Mouse (Mus musculus) heart, embryonic 10.5 days (tissue): ENCODE measurements around the gene Tbl2. TPM values are rescaled to one million over a fixed set of nuclear protein-coding genes. Genes with fewer than 3 reads are reported as not detected.

Experiments used
- DNase-seq: peaks from one replicate; pipeline ENCODE4 v3.0.0-alpha.2; 2017; ENCODE audit warnings: low spot score
- H3K27ac ChIP-seq: fragments of 300-500 bp; sonication (generic); 2 replicates; pipeline ENCODE4 v1.5.1; 2016; ENCODE audit warnings: mild to moderate bottlenecking
- H3K27me3 ChIP-seq: fragments of 300-500 bp; sonication (generic); 2 replicates; pipeline ENCODE4 v1.6.1; 2016; ENCODE audit warnings: mild to moderate bottlenecking; ENCODE audit not compliant: poor library complexity, insufficient read depth, severe bottlenecking
- H3K36me3 ChIP-seq: fragments of 300-500 bp; sonication (generic); 2 replicates; pipeline ENCODE4 v1.6.1; 2016; ENCODE audit warnings: mild to moderate bottlenecking, moderate library complexity
- H3K4me1 ChIP-seq: fragments of 300-500 bp; sonication (generic); 2 replicates; pipeline ENCODE4 v1.6.1; 2016; ENCODE audit warnings: mild to moderate bottlenecking
- H3K4me3 ChIP-seq: fragments of 300-500 bp; sonication (generic); 2 replicates; pipeline ENCODE4 v1.5.1; 2016; ENCODE audit warnings: mild to moderate bottlenecking, moderate library complexity
- H3K9me3 ChIP-seq: fragments of 300-500 bp; sonication (generic); 2 replicates; pipeline ENCODE4 v1.6.1; 2016; ENCODE audit warnings: mild to moderate bottlenecking, moderate library complexity
- WGBS: fragments of 180-500 bp; shearing (Covaris S2); methylation state at CpG from one replicate; pipeline ENCODE4 v1.1.7; 2016; 5-methylcytosine and 5-hydroxymethylcytosine counted together
- polyA plus RNA-seq: library from polyadenylated mRNA; unstranded; fragments of >200 nt; fragmentation: Nextera tagmentation; extraction: Ambion mirVana; gene quantifications from 2 replicates; pipeline ENCODE4 v1.2.1, GENCODE M21; 2016

The Tbl2 gene
- polyA plus RNA-seq: 25.1 and 25.4 TPM in 2 replicates

DNA sequence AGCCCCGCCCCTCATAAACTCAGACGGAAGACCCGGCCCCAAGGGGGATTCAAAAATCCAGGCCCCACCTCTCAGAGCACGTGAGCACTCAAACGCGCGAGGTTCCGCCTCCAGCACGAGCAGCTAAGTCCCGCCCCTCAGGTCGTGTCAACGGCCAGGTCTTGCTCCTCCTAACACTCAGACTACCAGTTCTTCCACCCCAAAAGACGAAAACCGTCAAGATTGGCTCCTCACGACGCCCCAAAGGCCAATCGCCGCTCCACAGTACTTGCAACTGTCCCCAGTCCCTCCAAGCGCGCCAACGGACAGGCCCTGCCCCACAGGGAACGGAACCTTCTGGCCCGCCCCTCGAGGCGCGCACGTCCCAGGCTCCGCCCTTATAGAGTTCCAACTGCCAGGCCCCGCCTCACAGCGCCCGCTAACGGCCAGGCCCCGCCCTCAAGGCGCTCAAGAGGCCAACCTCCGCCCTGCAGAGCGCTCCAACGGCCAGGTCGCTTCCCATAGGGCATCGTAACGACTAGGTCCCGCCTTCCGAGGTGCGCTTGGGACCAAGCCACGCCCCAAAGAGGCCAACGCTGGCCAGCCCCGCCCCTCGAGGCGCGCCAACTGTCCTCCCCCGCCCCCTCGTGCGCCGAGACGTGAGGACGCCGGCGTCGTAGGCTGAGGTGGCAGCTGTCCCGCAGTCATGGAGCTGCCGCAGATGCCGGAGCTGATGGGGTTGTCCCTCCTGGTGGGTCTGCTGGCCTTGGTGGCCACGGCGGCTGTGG lies at the start of gene Tbl2:
TSS of gene Tbl2 (plus strand) at position 605 of the 767 bp plus-strand sequence.
- H3K36me3 ChIP-seq: peaks cover 19% of the 10 kb centered on the region
- H3K27ac ChIP-seq: peak within 1 kb of the TSS; percentile 94
- no peaks in the 10 kb centered on the region for H3K9me3 ChIP-seq
- peak within 1 kb of the TSS; percentile 92 for H3K4me3 ChIP-seq
- WGBS: under 1% methylated on average over 63 of the region's 63 CpGs
- peaks cover 15% of the 10 kb centered on the region for H3K4me1 ChIP-seq
- H3K27me3 ChIP-seq: no peaks in the 10 kb centered on the region
- peak; percentile 100 for DNase-seq

DNA sequence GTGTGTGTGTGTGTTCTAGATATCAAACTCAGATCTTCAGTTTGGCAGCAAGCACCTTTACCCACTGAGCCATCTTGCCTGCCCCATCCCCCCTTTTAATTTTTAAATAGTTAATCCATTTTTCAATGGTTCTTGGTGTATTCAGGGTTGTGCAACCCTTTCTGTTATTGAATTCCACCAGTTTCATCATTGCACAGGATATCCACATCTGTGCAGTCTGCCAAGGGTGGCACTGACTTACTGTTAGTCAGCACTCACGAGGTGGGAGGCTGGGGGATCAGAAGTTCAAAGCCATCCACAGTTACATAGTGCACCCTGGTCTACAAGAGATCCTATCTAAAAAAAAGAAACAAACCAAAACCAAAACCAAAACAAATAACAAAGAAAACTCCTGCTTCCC lies 48.5 kb upstream of the Tbl2 start:
- DNase-seq: no peak
- Histone ChIP-seq H3K27ac (no peak overlapping the region), H3K9me3 (no peaks in the 10 kb centered on the region), H3K36me3 (no peaks in the 10 kb centered on the region), H3K4me1 (no peaks in the 10 kb centered on the region), H3K27me3 (peaks cover 16% of the 10 kb centered on the region), H3K4me3 (no peak overlapping the region)
- WGBS: 50% methylated on average over 1 of the region's 1 CpGs

DNA sequence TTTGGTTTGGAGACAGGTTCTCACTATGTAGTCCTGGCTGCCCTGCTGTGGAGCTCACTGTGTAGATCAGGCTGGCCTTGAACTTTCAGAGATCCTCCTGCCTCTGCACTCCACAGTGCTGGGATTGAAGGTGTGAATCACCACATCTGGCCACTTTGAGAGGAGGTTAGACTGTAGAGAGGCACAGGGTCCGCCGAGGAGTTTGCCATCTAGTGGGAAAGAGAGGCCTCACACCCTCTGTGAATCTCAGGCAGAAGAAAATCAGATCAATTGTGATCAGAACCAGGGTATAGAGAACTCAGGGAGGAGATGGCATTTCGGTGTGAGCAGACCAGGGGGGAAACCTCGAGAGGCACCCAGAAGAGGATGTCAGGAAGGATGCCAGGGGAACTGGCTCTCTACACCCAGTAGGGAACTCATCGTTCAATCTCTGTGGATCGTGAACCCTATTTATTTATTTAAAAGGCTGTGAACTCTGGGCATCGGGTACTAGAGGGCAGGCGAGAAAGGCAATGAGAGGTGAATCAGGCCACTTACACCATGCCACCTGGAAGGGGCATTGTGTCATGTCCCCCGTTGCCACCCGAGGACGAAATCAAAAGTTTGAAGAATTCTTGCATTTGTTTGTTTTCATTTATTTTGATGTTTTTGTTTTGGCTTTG lies 45.3 kb upstream of the Tbl2 start:
- Histone ChIP-seq H3K27ac (no peak overlapping the region), H3K4me3 (no peak overlapping the region), H3K36me3 (no peaks in the 10 kb centered on the region), H3K9me3 (no peaks in the 10 kb centered on the region), H3K4me1 (peaks cover 18% of the 10 kb centered on the region), H3K27me3 (peaks cover 46% of the 10 kb centered on the region)
- DNase-seq: no peak
- WGBS: 57% methylated on average over 11 of the region's 11 CpGs

DNA sequence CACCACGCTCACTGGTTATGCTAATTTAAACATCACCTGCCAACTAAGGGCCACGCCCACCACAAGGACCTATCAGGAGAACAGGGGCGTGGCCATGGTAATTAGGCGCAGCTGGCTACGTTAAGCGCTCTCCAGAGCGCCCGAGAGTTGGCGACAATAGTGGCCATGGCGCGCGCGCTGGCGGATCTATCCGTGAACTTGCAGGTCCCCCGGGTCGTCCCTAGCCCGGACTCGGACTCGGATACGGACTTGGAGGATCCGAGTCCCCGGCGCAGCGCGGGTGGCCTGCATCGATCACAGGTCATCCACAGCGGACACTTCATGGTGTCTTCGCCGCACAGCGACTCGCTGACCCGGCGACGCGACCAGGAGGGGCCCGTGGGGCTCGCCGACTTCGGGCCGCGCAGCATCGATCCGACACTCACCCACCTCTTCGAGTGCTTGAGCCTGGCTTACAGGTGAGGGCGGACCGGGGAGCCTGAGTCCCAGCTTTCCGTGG lies 42.6 kb upstream of the Tbl2 start:
- peak overlapping the region; percentile 68 for H3K4me3 ChIP-seq
- peaks cover 62% of the 10 kb centered on the region for H3K27me3 ChIP-seq
- peak; percentile 92 for DNase-seq
- no peaks in the 10 kb centered on the region for H3K36me3 ChIP-seq
- no peaks in the 10 kb centered on the region for H3K9me3 ChIP-seq
- WGBS: 1% methylated on average over 48 of the region's 48 CpGs
- H3K4me1 ChIP-seq: peaks cover 18% of the 10 kb centered on the region
- H3K27ac ChIP-seq: peak overlapping the region; percentile 59

DNA sequence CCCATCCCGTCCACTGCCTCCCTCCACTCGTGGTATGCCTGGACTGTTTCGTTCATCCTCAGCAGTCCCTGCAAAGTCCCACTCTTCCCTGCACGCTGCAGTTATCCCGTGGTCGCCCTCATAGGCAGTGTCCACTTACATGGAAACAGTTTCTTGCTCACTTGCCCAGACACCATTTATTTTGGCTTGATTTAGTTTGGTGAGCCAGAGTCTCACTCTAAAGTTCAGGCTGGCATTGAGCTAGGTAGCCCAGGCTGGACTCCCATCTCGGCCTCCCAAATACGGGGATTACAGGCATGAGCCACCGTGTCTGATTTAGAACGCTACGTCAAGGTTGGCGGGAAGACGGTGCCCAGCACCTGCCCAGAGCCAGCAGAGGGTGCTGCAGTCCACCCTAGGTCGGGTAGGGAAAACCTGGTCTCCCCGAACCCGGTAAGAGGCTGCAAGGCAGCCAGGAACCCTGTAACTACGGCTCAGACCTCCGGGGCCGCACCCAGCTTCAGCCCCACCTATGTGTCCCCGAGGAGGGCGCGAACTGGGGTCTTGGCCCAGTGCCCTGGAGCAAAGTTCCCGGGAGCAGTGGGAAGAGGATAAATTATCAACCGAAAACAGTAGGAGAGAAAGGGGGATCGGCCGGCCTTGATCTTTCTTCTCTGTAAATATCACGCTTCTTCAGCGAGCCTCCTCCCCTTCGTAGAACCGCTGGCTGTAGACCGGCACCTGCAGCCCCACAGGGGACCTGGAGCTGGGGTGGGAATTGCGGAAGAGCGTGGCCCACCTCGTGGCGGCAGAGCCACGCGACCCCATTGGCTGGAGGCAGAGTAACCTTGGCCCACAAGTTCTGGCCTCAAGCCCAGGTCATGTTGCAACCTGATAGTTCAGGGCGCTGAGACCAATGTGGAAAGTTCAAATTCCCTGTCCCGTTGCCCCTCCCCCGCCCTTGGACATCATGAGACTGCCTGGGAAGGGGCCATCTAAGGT lies 41.6 kb upstream of the Tbl2 start:
- Histone ChIP-seq H3K27ac (no peak overlapping the region), H3K9me3 (no peaks in the 10 kb centered on the region), H3K36me3 (no peaks in the 10 kb centered on the region), H3K27me3 (peaks cover 61% of the 10 kb centered on the region), H3K4me3 (peak overlapping the region; percentile 68), H3K4me1 (peaks cover 18% of the 10 kb centered on the region)
- WGBS: 12% methylated on average over 40 of the region's 40 CpGs
- DNase-seq: peak; percentile 81

DNA sequence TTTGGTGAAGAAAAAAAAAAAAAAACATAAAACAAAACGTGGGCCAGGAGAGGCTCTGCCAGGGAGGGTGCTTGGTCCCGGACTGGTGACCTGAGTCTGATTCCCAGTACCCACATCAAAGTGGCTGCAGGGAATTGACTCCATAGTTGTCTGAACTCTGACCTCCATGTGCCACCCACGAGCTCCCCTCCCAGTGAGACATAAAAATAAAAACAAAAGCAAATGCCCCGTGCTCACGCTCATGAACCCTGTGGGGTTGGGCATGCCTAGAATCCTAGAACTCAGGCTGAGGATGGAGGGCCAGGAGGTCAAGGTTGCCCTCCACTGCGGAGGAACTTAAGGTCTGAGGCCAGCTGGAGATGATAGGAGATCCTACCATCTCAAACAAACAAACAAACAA lies 40.4 kb upstream of the Tbl2 start:
- no peak overlapping the region for H3K27ac ChIP-seq
- WGBS: 63% methylated on average over 6 of the region's 6 CpGs
- peaks cover 18% of the 10 kb centered on the region for H3K4me1 ChIP-seq
- H3K36me3 ChIP-seq: no peaks in the 10 kb centered on the region
- DNase-seq: no peak
- no peak overlapping the region for H3K4me3 ChIP-seq
- H3K27me3 ChIP-seq: peaks cover 67% of the 10 kb centered on the region
- no peaks in the 10 kb centered on the region for H3K9me3 ChIP-seq

DNA sequence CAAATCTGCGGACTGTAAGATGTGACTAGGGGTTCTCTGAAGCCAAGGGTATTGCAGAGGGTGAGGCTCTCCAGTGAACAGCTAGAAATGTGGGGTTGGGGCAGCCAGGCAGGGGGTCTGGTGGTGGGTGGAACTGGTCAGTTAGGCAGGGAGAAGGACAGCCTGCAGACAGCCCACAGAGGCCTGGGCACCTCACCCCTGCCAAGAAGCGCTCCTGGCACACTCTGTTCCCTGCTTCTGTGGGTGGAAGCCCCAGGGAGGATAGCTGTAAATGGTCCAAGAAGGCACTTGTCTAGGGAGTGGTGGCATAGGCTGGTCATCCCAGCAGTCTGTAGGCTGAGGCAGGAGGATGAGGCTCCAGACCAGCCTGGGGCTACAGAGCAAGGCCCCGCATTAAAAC lies 40.0 kb upstream of the Tbl2 start:
- Histone ChIP-seq H3K4me3 (no peak overlapping the region), H3K27me3 (peaks cover 68% of the 10 kb centered on the region), H3K9me3 (no peaks in the 10 kb centered on the region), H3K36me3 (no peaks in the 10 kb centered on the region), H3K27ac (no peak overlapping the region), H3K4me1 (peaks cover 18% of the 10 kb centered on the region)
- 85% methylated on average over 3 of the region's 3 CpGs for WGBS
- no peak for DNase-seq

DNA sequence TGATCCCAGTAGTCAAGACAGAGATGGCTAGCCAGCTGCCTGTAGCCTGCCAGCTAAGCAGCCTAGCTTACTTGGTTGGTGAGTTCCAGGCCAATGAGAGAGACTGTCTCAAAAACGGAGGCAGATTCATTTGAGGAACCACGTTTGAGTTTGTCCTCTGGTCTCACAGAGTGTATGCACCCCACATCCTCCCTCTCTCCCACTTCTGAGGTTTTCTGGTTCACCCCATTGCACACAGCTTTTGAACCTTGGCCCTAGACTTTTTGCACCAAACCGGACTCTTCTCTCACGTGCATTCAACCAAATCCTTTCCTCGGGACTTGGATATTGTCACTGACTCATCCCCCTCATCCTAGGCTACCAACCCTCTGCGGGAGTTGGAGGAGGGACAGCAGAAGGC lies 39.5 kb upstream of the Tbl2 start:
- Histone ChIP-seq H3K27ac (no peak overlapping the region), H3K9me3 (no peaks in the 10 kb centered on the region), H3K4me1 (peaks cover 18% of the 10 kb centered on the region), H3K36me3 (no peaks in the 10 kb centered on the region), H3K27me3 (peaks cover 64% of the 10 kb centered on the region), H3K4me3 (no peak overlapping the region)
- DNase-seq: no peak
- WGBS: 72% methylated on average over 6 of the region's 6 CpGs

DNA sequence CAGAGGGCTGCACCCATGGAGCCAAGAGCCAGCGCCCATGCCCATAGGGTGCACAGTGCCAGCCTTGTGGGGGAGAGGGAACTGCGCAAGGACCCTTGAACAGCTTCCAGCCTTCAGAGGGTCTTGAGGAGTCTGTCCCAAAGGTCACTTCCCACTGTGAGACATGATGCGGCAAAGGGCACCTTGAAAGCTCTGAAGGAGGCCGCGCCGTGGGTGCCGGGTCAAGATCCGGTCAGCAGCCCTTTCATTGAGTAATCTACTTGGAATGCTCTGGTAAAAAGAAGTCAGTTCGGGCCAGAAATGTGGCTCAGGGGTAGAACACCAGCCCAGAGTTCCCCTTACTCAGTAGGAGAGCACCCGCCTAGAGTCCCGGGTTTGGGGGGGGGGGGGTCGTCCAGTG lies 35.7 kb upstream of the Tbl2 start:
- no peaks in the 10 kb centered on the region for H3K9me3 ChIP-seq
- no peak overlapping the region for H3K27ac ChIP-seq
- H3K27me3 ChIP-seq: peaks cover 29% of the 10 kb centered on the region
- H3K4me3 ChIP-seq: no peak overlapping the region
- WGBS: 78% methylated on average over 12 of the region's 12 CpGs
- peaks cover 3% of the 10 kb centered on the region for H3K4me1 ChIP-seq
- H3K36me3 ChIP-seq: no peaks in the 10 kb centered on the region
- no peak for DNase-seq

DNA sequence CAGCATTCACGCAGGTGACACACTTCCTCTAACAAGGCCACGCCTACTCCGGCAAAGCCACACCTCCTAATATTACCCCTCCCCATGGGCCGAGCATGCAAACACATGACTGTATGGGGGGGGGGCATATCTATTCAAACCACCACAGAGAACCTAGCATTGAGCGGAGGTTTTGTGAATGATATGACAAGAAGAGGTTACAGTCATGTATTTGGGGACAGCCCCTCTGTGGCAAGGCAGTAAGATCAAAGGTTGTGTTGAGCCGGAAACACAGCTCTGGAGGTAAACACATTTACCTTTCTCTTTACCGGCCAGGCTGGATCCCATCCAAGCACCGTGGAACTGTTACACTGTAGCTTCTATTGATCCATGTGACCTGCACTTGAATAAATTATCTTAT lies 34.2 kb upstream of the Tbl2 start:
- DNase-seq: no peak
- WGBS: 85% methylated on average over 8 of the region's 8 CpGs

DNA sequence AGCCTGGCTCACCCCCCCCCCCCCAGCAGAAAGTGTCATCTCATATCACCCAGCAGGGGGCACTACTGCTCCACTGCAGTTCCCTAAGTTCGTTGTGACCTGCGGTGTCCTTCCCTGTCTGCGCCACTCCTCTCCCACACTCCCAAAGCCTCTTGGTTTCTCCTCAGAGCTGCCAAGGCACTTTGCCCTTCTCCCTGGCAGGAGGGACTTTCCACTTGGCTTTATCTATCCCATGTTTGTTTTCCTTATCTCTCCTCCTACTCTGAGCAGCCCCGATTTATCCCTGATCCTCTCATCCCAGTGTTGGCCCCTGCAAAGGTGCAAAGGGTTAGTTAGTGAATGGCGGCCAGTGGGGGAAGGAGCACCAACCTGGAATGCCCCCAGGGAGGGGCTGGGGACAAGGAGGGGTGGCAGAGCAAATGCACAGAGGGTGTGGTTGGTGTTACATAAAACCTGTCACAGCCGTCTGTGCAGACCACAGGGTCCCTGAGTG lies 30.8 kb upstream of the Tbl2 start:
- Histone ChIP-seq H3K4me1 (peaks cover 13% of the 10 kb centered on the region), H3K36me3 (no peaks in the 10 kb centered on the region), H3K27me3 (peaks cover 38% of the 10 kb centered on the region), H3K9me3 (no peaks in the 10 kb centered on the region), H3K4me3 (no peak overlapping the region; the same call in 1 of the 2 replicates), H3K27ac (no peak overlapping the region)
- peak; percentile 81 for DNase-seq
- WGBS: 5% methylated on average over 6 of the region's 6 CpGs

More for the DNA sequence above, 34.2 kb upstream of the Tbl2 start:
- Histone ChIP-seq H3K9me3 (no peaks in the 10 kb centered on the region), H3K27me3 (peaks cover 19% of the 10 kb centered on the region), H3K4me3 (no peak overlapping the region), H3K4me1 (peaks cover 5% of the 10 kb centered on the region), H3K36me3 (no peaks in the 10 kb centered on the region), H3K27ac (no peak overlapping the region)

DNA sequence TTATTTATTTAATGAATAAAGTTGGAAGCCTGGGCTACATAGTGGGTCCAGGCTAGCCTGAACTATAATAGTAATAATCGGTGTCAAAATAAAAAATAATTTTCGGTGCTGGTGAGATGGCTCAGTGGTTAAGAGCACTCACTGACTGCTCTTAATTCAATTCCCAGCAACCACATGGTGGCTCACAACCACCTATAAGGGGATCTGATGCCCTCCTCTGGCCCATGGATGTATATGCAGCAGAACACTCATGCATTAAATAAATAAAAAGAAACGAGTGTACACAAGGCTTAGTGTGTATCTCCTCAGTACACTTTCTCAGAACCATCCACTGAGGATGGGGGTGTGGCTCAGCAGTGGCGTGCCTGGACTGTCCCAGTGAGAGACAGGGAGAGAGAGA lies 28.7 kb upstream of the Tbl2 start:
- H3K4me1 ChIP-seq: peaks cover 13% of the 10 kb centered on the region
- no peak overlapping the region for H3K4me3 ChIP-seq
- no peak overlapping the region for H3K27ac ChIP-seq
- peaks cover 37% of the 10 kb centered on the region for H3K27me3 ChIP-seq
- DNase-seq: no peak
- 54% methylated on average over 4 of the region's 4 CpGs for WGBS
- no peaks in the 10 kb centered on the region for H3K36me3 ChIP-seq
- no peaks in the 10 kb centered on the region for H3K9me3 ChIP-seq
